29 mouse cellular contexts compared by ENCODE assay signal in genomic region chr11:117886000-117886399, GRCm38 (mm10). TPM values are rescaled to one million over a fixed set of nuclear protein-coding genes. Genes with fewer than 3 reads are reported as not detected.
DNase-seq lines count a peak whose midpoint lies in the region; ATAC-seq lines count a peak whose summit lies in the region.
"Had no signal": no experiment of that assay in that cellular context is flagged by ENCODE, and none has a peak within 500 bp of the region (broad histone marks: within the 10 kb centered on the region; RNA-seq: fewer than 3 reads in every experiment).

No protein-coding gene starts in this region.

- DNase-seq in heart, embryonic 10.5 days (ENCODE audit: low spot score), result no peak
- no peak for DNase-seq in heart, adult 9 months (ENCODE audit: low spot score in 2 of 2)
- DNase-seq in liver, embryonic 11.5 days (ENCODE audit: low spot score), result no peak
- DNase-seq in liver, embryonic 13.5 days, result no peak
- DNase-seq in cerebellum, postnatal 25 days, result no peak
- no peak for DNase-seq in T-cell, adult 2 months (ENCODE audit: low spot score)
- DNase-seq: B cell, adult 2 months; cerebellum, adult 11 months; cerebellum, adult 9-11 months; gastrocnemius, postnatal 14 days; heart, adult 2 months; heart, postnatal 36 days; midbrain, embryonic 14.5 days; right cerebral cortex, postnatal 14 days; thymus, adult 2 months had no signal

- H3K4me3 ChIP-seq in heart, embryonic 10.5 days, result no peak overlapping the region
- H3K4me3 ChIP-seq in liver, embryonic 11.5 days (ENCODE audit: low read depth, low read length), result no peak overlapping the region
- no peak overlapping the region for H3K4me3 ChIP-seq in liver, embryonic 12.5 days
- no peak overlapping the region for H3K4me3 ChIP-seq in liver, embryonic 13.5 days (replicated peaks)
- H3K4me3 ChIP-seq: forebrain, embryonic 10.5 days; heart, adult 2 months; heart, embryonic 15.5 days; intestine, embryonic 15.5 days; left cerebral cortex, adult 2 months; limb, embryonic 15.5 days had no signal

- WGBS in heart, embryonic 10.5 days, result 57% methylated on average over 5 of the region's 5 CpGs
- 46% methylated on average over 5 of the region's 5 CpGs for WGBS in liver, embryonic 11.5 days
- WGBS in liver, embryonic 12.5 days (ENCODE audit: insufficient replicate concordance), result 28% methylated on average over 5 of the region's 5 CpGs
- WGBS in liver, embryonic 13.5 days (ENCODE audit: insufficient replicate concordance), result 21% methylated on average over 5 of the region's 5 CpGs

- H3K27me3 ChIP-seq in heart, embryonic 10.5 days (ENCODE audit: insufficient read depth, poor library complexity, severe bottlenecking), result peaks cover 46% of the 10 kb centered on the region
- peaks cover 28% of the 10 kb centered on the region for H3K27me3 ChIP-seq in liver, embryonic 11.5 days (replicated peaks; ENCODE audit: control insufficient read depth, insufficient read depth, low read length)
- H3K27me3 ChIP-seq in liver, embryonic 12.5 days (replicated peaks), result peaks cover 49% of the 10 kb centered on the region
- peaks cover 32% of the 10 kb centered on the region for H3K27me3 ChIP-seq in liver, embryonic 13.5 days
- H3K27me3 ChIP-seq: intestine, embryonic 15.5 days; limb, embryonic 15.5 days; Patski had no signal

- no peaks in the 10 kb centered on the region for H3K9me3 ChIP-seq in heart, embryonic 10.5 days
- no peaks in the 10 kb centered on the region for H3K9me3 ChIP-seq in liver, embryonic 11.5 days (ENCODE audit: control insufficient read depth, low read length)
- no peaks in the 10 kb centered on the region for H3K9me3 ChIP-seq in liver, embryonic 12.5 days (replicated peaks)
- H3K9me3 ChIP-seq in liver, embryonic 13.5 days (replicated peaks), result no peaks in the 10 kb centered on the region
- H3K9me3 ChIP-seq: forebrain, embryonic 10.5 days; G1E; heart, embryonic 15.5 days; intestine, embryonic 15.5 days; limb, embryonic 15.5 days had no signal

- H3K27ac ChIP-seq in heart, embryonic 10.5 days, result peak overlapping the region; percentile 62
- 0 out of 2 replicates have a peak overlapping the region, but pooled peaks have one; percentile 13 for H3K27ac ChIP-seq in liver, embryonic 11.5 days (ENCODE audit: low read depth, low read length)
- H3K27ac ChIP-seq in liver, embryonic 12.5 days, result no peak overlapping the region
- H3K27ac ChIP-seq in liver, embryonic 13.5 days, result peak overlapping the region; percentile 29; the same call in 1 of the 2 replicates
- H3K27ac ChIP-seq: forebrain, embryonic 10.5 days; heart, adult 2 months; heart, embryonic 15.5 days; intestine, embryonic 15.5 days; left cerebral cortex, adult 2 months; limb, embryonic 15.5 days; stomach, postnatal 0 days had no signal

- H3K9ac ChIP-seq in liver, embryonic 11.5 days (ENCODE audit: low read depth, low read length), result no peak overlapping the region
- H3K9ac ChIP-seq in liver, embryonic 12.5 days, result no peak overlapping the region
- no peak overlapping the region for H3K9ac ChIP-seq in liver, embryonic 13.5 days
- H3K9ac ChIP-seq: heart, embryonic 15.5 days; intestine, embryonic 15.5 days; limb, embryonic 15.5 days had no signal

- H3K4me1 ChIP-seq in heart, embryonic 10.5 days, result peaks cover 53% of the 10 kb centered on the region
- H3K4me1 ChIP-seq in liver, embryonic 11.5 days (replicated peaks; ENCODE audit: control insufficient read depth, insufficient read depth, low read length), result peaks cover 35% of the 10 kb centered on the region
- H3K4me1 ChIP-seq in liver, embryonic 12.5 days, result peaks cover 61% of the 10 kb centered on the region
- H3K4me1 ChIP-seq in liver, embryonic 13.5 days (replicated peaks), result peaks cover 51% of the 10 kb centered on the region

- H3K4me2 ChIP-seq in liver, embryonic 11.5 days, result no peak overlapping the region
- no peak overlapping the region for H3K4me2 ChIP-seq in liver, embryonic 12.5 days
- no peak overlapping the region for H3K4me2 ChIP-seq in liver, embryonic 13.5 days
- H3K4me2 ChIP-seq: heart, embryonic 15.5 days; intestine, embryonic 15.5 days; limb, embryonic 15.5 days had no signal

- no peaks in the 10 kb centered on the region for H3K36me3 ChIP-seq in heart, embryonic 10.5 days
- no peaks in the 10 kb centered on the region for H3K36me3 ChIP-seq in liver, embryonic 11.5 days (ENCODE audit: control insufficient read depth, insufficient read depth, low read length)
- no peaks in the 10 kb centered on the region for H3K36me3 ChIP-seq in liver, embryonic 12.5 days
- no peaks in the 10 kb centered on the region for H3K36me3 ChIP-seq in liver, embryonic 13.5 days
- H3K36me3 ChIP-seq: forebrain, embryonic 10.5 days; G1E; heart, embryonic 15.5 days; intestine, embryonic 15.5 days; limb, embryonic 15.5 days had no signal

- no peak for ATAC-seq in liver, embryonic 11.5 days (replicated peaks; ENCODE audit: low FRiP score)
- ATAC-seq in liver, embryonic 12.5 days, result no peak
- ATAC-seq in liver, embryonic 13.5 days (ENCODE audit: low read depth), result no peak
- ATAC-seq: forebrain, embryonic 16.5 days; hindbrain, embryonic 16.5 days; intestine, embryonic 15.5 days; Patski had no signal

RNA-seq across cellular contexts. Expression of gene Tha1, which starts 12.7 kb away (rescaled TPM):
- 4.0 and 4.3 TPM in 2 replicates for polyA plus RNA-seq in heart, embryonic 10.5 days (2016; fragmentation: Nextera tagmentation; extraction: Ambion mirVana)
- polyA plus RNA-seq in liver, embryonic 11.5 days (2014; fragmentation: Nextera tagmentation; extraction: Ambion mirVana), result 1.5 and 1.7 TPM in 2 replicates
- polyA plus RNA-seq in liver, embryonic 12.5 days (2016; fragmentation: Nextera tagmentation; extraction: Ambion mirVana), result 1.7 TPM in 2 replicates
- 1.4 and 1.9 TPM in 2 replicates for polyA plus RNA-seq in liver, embryonic 13.5 days (2015; fragmentation: Nextera tagmentation; extraction: Ambion mirVana)
- polyA plus RNA-seq: G1E had no signal

RNA-seq across cellular contexts. Expression of gene Tmem235, which starts 25.4 kb away (rescaled TPM):
- polyA plus RNA-seq in heart, embryonic 10.5 days (2016; fragmentation: Nextera tagmentation; extraction: Ambion mirVana), result not detected in 2 replicates
- not detected in 2 replicates for polyA plus RNA-seq in liver, embryonic 11.5 days (2014; fragmentation: Nextera tagmentation; extraction: Ambion mirVana)
- not detected in 2 replicates for polyA plus RNA-seq in liver, embryonic 12.5 days (2016; fragmentation: Nextera tagmentation; extraction: Ambion mirVana)
- not detected in 2 replicates for polyA plus RNA-seq in liver, embryonic 13.5 days (2015; fragmentation: Nextera tagmentation; extraction: Ambion mirVana)
- polyA plus RNA-seq: embryonic facial prominence, embryonic 11.5 days; forebrain, embryonic 10.5 days; forebrain, embryonic 16.5 days; G1E; heart, adult 2 months; heart, embryonic 15.5 days; intestine, embryonic 15.5 days; kidney, embryonic 14.5 days; limb, embryonic 15.5 days; midbrain, embryonic 14.5 days; neural tube, embryonic 11.5 days; stomach, postnatal 0 days had no signal

RNA-seq across cellular contexts. Expression of gene Birc5, which starts 36.9 kb away (rescaled TPM):
- 275 and 334 TPM in 2 replicates for polyA plus RNA-seq in heart, embryonic 10.5 days (2016; fragmentation: Nextera tagmentation; extraction: Ambion mirVana)
- 430 and 440 TPM in 2 replicates for polyA plus RNA-seq in liver, embryonic 11.5 days (2014; fragmentation: Nextera tagmentation; extraction: Ambion mirVana)
- 370 and 373 TPM in 2 replicates for polyA plus RNA-seq in liver, embryonic 12.5 days (2016; fragmentation: Nextera tagmentation; extraction: Ambion mirVana)
- 407 and 437 TPM in 2 replicates for polyA plus RNA-seq in liver, embryonic 13.5 days (2015; fragmentation: Nextera tagmentation; extraction: Ambion mirVana)
